Mouse (Mus musculus): Measurements from ENCODE around the gene Lrp3. TPM values are rescaled to one million over a fixed set of nuclear protein-coding genes. Genes with fewer than 3 reads are reported as not detected.

Lrp3 gene
- total RNA-seq, 2 experiments from 2014 or later, result 7.6 to 8.2 TPM

Other genes with a start within 250 kb of the Lrp3 start
- 10 to 100 TPM; 31.7 to 35.8 TPM for gene Cebpg, start 158.9 kb downstream of the Lrp3 start, total RNA-seq (2021)
- gene Cebpa, start 96.2 kb downstream of the Lrp3 start, total RNA-seq (2021), result 10 to 100 TPM in 1 of 2 experiments, 1 to 10 TPM in 1; 2.1 to 19.6 TPM
- 1 to 10 TPM in 1 of 2 experiments, under 1 TPM in 1; 0.31 to 7.7 TPM for gene Slc7a10, start 29.1 kb downstream of the Lrp3 start, total RNA-seq (2021)
- 1 to 10 TPM; 4.2 to 5.2 TPM for gene Gpatch1, start 102.9 kb upstream of the Lrp3 start, total RNA-seq (2021)
- 1 to 10 TPM in 1 of 2 experiments, under 1 TPM in 1; 0.67 to 1.3 TPM for gene Rhpn2, start 118.7 kb upstream of the Lrp3 start, total RNA-seq (2021)
- 1 to 10 TPM in 1 of 2 experiments, under 1 TPM in 1; 0.79 to 1.0 TPM for gene Faap24, start 181.3 kb upstream of the Lrp3 start, total RNA-seq (2021)
- 1 to 10 TPM; 4.9 to 6.4 TPM for gene Cep89, start 181.5 kb upstream of the Lrp3 start, total RNA-seq (2021)
- not detected for gene Slc7a9, start 233.3 kb upstream of the Lrp3 start, total RNA-seq (2021)

All from gastrocnemius, postnatal 25 days (tissue).